In genomic region chr13:59423871-59424270, GRCm38 (mm10) we compare ENCODE assay signal across 23 mouse cellular contexts.
DNase-seq lines count a peak whose midpoint lies in the region; TF ChIP-seq lines count a peak whose summit lies in the region.
"Had no signal": no experiment of that assay in that cellular context is flagged by ENCODE, and none has a peak within 500 bp of the region (broad histone marks: within the 10 kb centered on the region; RNA-seq: fewer than 3 reads in every experiment).

No protein-coding gene starts in this region.

- no peaks in the 10 kb centered on the region for H3K4me1 ChIP-seq in ES-Bruce4 (ENCODE audit: control insufficient read depth, insufficient read depth, low read length)
- H3K4me1 ChIP-seq: forebrain, embryonic 13.5 days; heart, embryonic 12.5 days; heart, embryonic 15.5 days had no signal

- 0 out of 2 replicates have a peak, but pooled peaks have one; percentile 29 for TF ChIP-seq EP300 in ES-Bruce4 (IDR thresholded peaks at IDR 0.05; ENCODE audit: insufficient read depth, low read depth, low read length)

- no peak overlapping the region for H3K4me3 ChIP-seq in ES-Bruce4 (ENCODE audit: low read depth, low read length)
- H3K4me3 ChIP-seq: forebrain, embryonic 10.5 days; forebrain, embryonic 13.5 days; gastrocnemius, adult 2 months; heart, embryonic 12.5 days; heart, embryonic 15.5 days had no signal

- DNase-seq in ES-CJ7 (ENCODE audit: low read depth, low spot score) (peak; percentile 72), R1 (ENCODE audit: low read depth, low spot score) (peak; percentile 36)
- DNase-seq in frontal cortex, postnatal 14 days (ENCODE audit: low spot score in 2 of 2) = no peak
- no peak for DNase-seq in lung, postnatal 25 days (ENCODE audit: low spot score)
- no peak for DNase-seq in embryo, embryonic 11 days
- DNase-seq: adrenal gland, adult 2 months; adrenal gland, postnatal 14 days; cerebellum, adult 11 months; cerebellum, adult 2 months; cerebellum, postnatal 10 days; gastrocnemius, adult 2 months; gastrocnemius, postnatal 14 days; heart, adult 18-20 months; heart, postnatal 10 days; heart, postnatal 4 days; kidney, adult 18-20 months had no signal

- no peak overlapping the region for H3K9ac ChIP-seq in ES-Bruce4 (ENCODE audit: low read depth, poor library complexity, severe bottlenecking)
- H3K9ac ChIP-seq: forebrain, embryonic 13.5 days; heart, embryonic 12.5 days; heart, embryonic 15.5 days; hindbrain, embryonic 14.5 days had no signal

- H3K27ac ChIP-seq in ES-Bruce4 (ENCODE audit: insufficient read depth, low read length) = no peak overlapping the region
- H3K27ac ChIP-seq: forebrain, embryonic 10.5 days; forebrain, embryonic 13.5 days; gastrocnemius, adult 2 months; heart, embryonic 15.5 days; hindbrain, embryonic 14.5 days; hindbrain, postnatal 0 days had no signal

- no peak for TF ChIP-seq POLR2A in ES-Bruce4 (IDR thresholded peaks at IDR 0.05; ENCODE audit: insufficient read depth, low read length)

- TF ChIP-seq CTCF in ES-Bruce4 (IDR thresholded peaks at IDR 0.05; ENCODE audit: low read depth, low read length) = no peak

- no peaks in the 10 kb centered on the region for H3K27me3 ChIP-seq in ES-Bruce4 (ENCODE audit: control insufficient read depth, insufficient read depth, low read length, poor library complexity, severe bottlenecking)
- H3K27me3 ChIP-seq: forebrain, embryonic 13.5 days; heart, embryonic 12.5 days; heart, embryonic 15.5 days had no signal

- H3K36me3 ChIP-seq in ES-Bruce4 (ENCODE audit: control insufficient read depth, insufficient read depth, low read length, poor library complexity, severe bottlenecking) = no peaks in the 10 kb centered on the region
- H3K36me3 ChIP-seq: forebrain, embryonic 10.5 days; heart, embryonic 12.5 days; heart, embryonic 15.5 days had no signal

- no peaks in the 10 kb centered on the region for H3K9me3 ChIP-seq in ES-Bruce4 (replicated peaks; ENCODE audit: control insufficient read depth, insufficient read depth, low read length, poor library complexity, severe bottlenecking)
- H3K9me3 ChIP-seq: forebrain, embryonic 10.5 days; forebrain, embryonic 13.5 days; heart, embryonic 12.5 days; heart, embryonic 15.5 days had no signal

Comparison
In these comparisons a context has a peak if more than half of its experiments do, and no peak if none do; other contexts are left out.
1. DNase-seq: peak in ES-CJ7 (single experiment) and R1 (single experiment); none in frontal cortex, postnatal 14 days (0 of 2), lung, postnatal 25 days (single experiment) and embryo, embryonic 11 days (single experiment).